Mouse (Mus musculus): ENCODE measurements around the gene Map4. TPM values are rescaled to one million over a fixed set of nuclear protein-coding genes. Genes with fewer than 3 reads are reported as not detected.

Gene Map4
- 113 and 125 TPM in 2 replicates for polyA plus RNA-seq (2015; fragmentation: Nextera tagmentation; extraction: Ambion mirVana)

GRCm38 (mm10) chr9:109931257-109932171 is at the start of gene Map4:
Gene Map4, plus strand, starts transcription at chr9:109931460.

GRCm38 (mm10) chr9:110116977-110117778 is 185.9 kb downstream of the Map4 start, which contains the start of gene Smarcc1:
Gene Smarcc1, plus strand, starts transcription at chr9:110117708.

DNA sequence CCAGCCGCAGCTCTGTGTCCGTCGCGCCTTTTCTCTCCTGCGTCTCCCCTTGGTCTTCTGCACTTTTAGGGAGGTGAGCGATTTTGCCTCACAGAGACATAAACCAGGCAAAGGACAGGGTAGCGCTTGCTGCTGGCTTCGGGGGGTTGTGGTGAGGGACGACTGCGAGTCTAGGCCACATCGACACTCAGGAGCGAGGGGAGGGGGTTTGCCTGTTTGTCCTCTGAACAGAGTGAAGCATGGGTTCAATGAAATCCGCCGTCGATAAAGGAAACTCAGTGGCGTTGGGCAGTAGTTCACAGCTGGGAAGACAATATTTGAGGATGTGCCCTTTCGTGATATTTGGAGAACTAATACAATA is 186.5 kb downstream of the Map4 start, which contains the start of gene Dhx30:
Gene Dhx30, minus strand, starts transcription at position 52 of the 361 bp plus-strand sequence.

Small RNAs within 50 kb of the gene (microRNA-seq; reads per million reads assigned to microRNA genes)
- gene Mir7089, result 0 to 0.42 reads per million in 2 experiments

Other genes with a start within 250 kb of the Map4 start
- not detected in 2 replicates for gene Fbxw18, start 228.8 kb upstream of the Map4 start, polyA plus RNA-seq (2015; fragmentation: Nextera tagmentation; extraction: Ambion mirVana)
- gene Fbxw26, start 185.4 kb upstream of the Map4 start, polyA plus RNA-seq (2015; fragmentation: Nextera tagmentation; extraction: Ambion mirVana), result not detected in 2 replicates
- not detected in 2 replicates for gene Fbxw27, start 140.8 kb upstream of the Map4 start, polyA plus RNA-seq (2015; fragmentation: Nextera tagmentation; extraction: Ambion mirVana)
- gene Spink8, start 119.2 kb upstream of the Map4 start, polyA plus RNA-seq (2015; fragmentation: Nextera tagmentation; extraction: Ambion mirVana), result 0.40 TPM in 1 of 2 replicates, not detected in the other
- 44.2 and 44.5 TPM in 2 replicates for gene Nme6, start 98.7 kb upstream of the Map4 start, polyA plus RNA-seq (2015; fragmentation: Nextera tagmentation; extraction: Ambion mirVana)
- 0.33 and 9.3 TPM in 2 replicates for gene Camp, start 81.8 kb upstream of the Map4 start, polyA plus RNA-seq (2015; fragmentation: Nextera tagmentation; extraction: Ambion mirVana)
- 7.0 and 8.7 TPM in 2 replicates for gene Cdc25a, start 55.9 kb upstream of the Map4 start, polyA plus RNA-seq (2015; fragmentation: Nextera tagmentation; extraction: Ambion mirVana)
- 29.8 and 31.7 TPM in 2 replicates for gene Smarcc1, start 186.2 kb downstream of the Map4 start, polyA plus RNA-seq (2015; fragmentation: Nextera tagmentation; extraction: Ambion mirVana)
- 46.8 and 53.9 TPM in 2 replicates for gene Dhx30, start 186.4 kb downstream of the Map4 start, polyA plus RNA-seq (2015; fragmentation: Nextera tagmentation; extraction: Ambion mirVana)

All from skeletal muscle tissue, postnatal 0 days (tissue).